In the genomic region with DNA sequence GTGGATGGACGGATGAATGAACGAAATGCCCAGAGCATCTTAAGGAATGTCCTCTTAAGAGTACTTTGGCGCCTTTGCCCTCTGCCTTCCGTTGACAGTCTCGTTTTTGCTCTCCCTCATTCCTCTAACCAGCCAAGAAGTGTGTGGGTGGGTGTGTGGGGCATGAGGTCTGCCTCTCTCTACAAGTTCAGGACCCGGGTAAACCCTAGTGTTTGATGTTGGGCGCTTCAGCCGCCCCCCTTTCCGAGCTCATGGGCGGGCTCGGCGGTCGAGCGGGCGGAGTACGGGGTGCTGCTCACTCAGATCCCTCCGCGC, we compare ENCODE assay signal across 8 mouse cellular contexts. TPM values are rescaled to one million over a fixed set of nuclear protein-coding genes. Genes with fewer than 3 reads are reported as not detected.
A peak's percentile ranks its signal among the peaks of the same experiment; 100 is the strongest.
DNase-seq lines count a peak whose midpoint lies in the region; ATAC-seq and TF ChIP-seq lines count a peak whose summit lies in the region.

No protein-coding gene starts in this region.

- H3K4me3 ChIP-seq in kidney, postnatal 0 days (replicated peaks; ENCODE audit: low read depth, low read length), result peak overlapping the region; percentile 69
- peak overlapping the region; percentile 92 for H3K4me3 ChIP-seq in embryonic facial prominence, embryonic 11.5 days (ENCODE audit: low read depth, low read length)
- peak overlapping the region; percentile 71 for H3K4me3 ChIP-seq in intestine, embryonic 14.5 days (ENCODE audit: low read depth, low read length)
- H3K4me3 ChIP-seq in midbrain, postnatal 0 days (ENCODE audit: low read depth, low read length), result peak overlapping the region; percentile 82

- peak overlapping the region; percentile 80 for H3K4me2 ChIP-seq in kidney, postnatal 0 days (ENCODE audit: low read length)
- H3K4me2 ChIP-seq in embryonic facial prominence, embryonic 11.5 days (ENCODE audit: low read depth, low read length), result peak overlapping the region; percentile 56
- H3K4me2 ChIP-seq in intestine, embryonic 14.5 days (ENCODE audit: low read length), result peak overlapping the region; percentile 69
- peak overlapping the region; percentile 98 for H3K4me2 ChIP-seq in midbrain, postnatal 0 days (ENCODE audit: low read depth, low read length, poor library complexity, severe bottlenecking)

- peaks cover 20% of the 10 kb centered on the region; the same call in 1 of the 2 replicates for H3K4me1 ChIP-seq in kidney, postnatal 0 days (replicated peaks; ENCODE audit: insufficient read depth, low read length)
- H3K4me1 ChIP-seq in embryonic facial prominence, embryonic 11.5 days (ENCODE audit: control insufficient read depth, insufficient read depth, low read length), result no peaks in the 10 kb centered on the region; the same call in none of the 2 replicates
- H3K4me1 ChIP-seq in intestine, embryonic 14.5 days (replicated peaks; ENCODE audit: control insufficient read depth, insufficient read depth, low read length), result peaks cover 29% of the 10 kb centered on the region
- 0 out of 2 replicates have a peak, but pooled peaks cover 2% of the 10 kb centered on the region for H3K4me1 ChIP-seq in midbrain, postnatal 0 days (ENCODE audit: insufficient read depth, low read length)

- no peak overlapping the region for H3K27ac ChIP-seq in kidney, postnatal 0 days
- H3K27ac ChIP-seq in embryonic facial prominence, embryonic 11.5 days (replicated peaks; ENCODE audit: low read depth, low read length), result peak overlapping the region; percentile 91; the same call in 1 of the 2 replicates
- H3K27ac ChIP-seq in intestine, embryonic 14.5 days (ENCODE audit: low read depth), result no peak overlapping the region
- no peak overlapping the region for H3K27ac ChIP-seq in midbrain, postnatal 0 days (ENCODE audit: low read depth, low read length)

- no peaks in the 10 kb centered on the region for H3K9me3 ChIP-seq in kidney, postnatal 0 days (replicated peaks; ENCODE audit: low read length)
- no peaks in the 10 kb centered on the region for H3K9me3 ChIP-seq in embryonic facial prominence, embryonic 11.5 days (replicated peaks; ENCODE audit: control insufficient read depth, low read length)
- no peaks in the 10 kb centered on the region for H3K9me3 ChIP-seq in intestine, embryonic 14.5 days (ENCODE audit: control insufficient read depth, low read length)
- no peaks in the 10 kb centered on the region for H3K9me3 ChIP-seq in midbrain, postnatal 0 days (ENCODE audit: low read length)

- H3K36me3 ChIP-seq in kidney, postnatal 0 days (ENCODE audit: insufficient read depth, low read length), result no peaks in the 10 kb centered on the region
- H3K36me3 ChIP-seq in embryonic facial prominence, embryonic 11.5 days (replicated peaks; ENCODE audit: control insufficient read depth, insufficient read depth, low read depth, low read length), result no peaks in the 10 kb centered on the region
- H3K36me3 ChIP-seq in intestine, embryonic 14.5 days (ENCODE audit: control insufficient read depth, insufficient read depth, low read length), result no peaks in the 10 kb centered on the region
- no peaks in the 10 kb centered on the region for H3K36me3 ChIP-seq in midbrain, postnatal 0 days (ENCODE audit: insufficient read depth, low read length)

- no peak for DNase-seq in kidney, postnatal 0 days (ENCODE audit: low spot score)
- DNase-seq in kidney, adult 11 months, result no peak
- no peak for DNase-seq in embryonic facial prominence, embryonic 11.5 days (ENCODE audit: low spot score)
- no peak for DNase-seq in intestine, embryonic 14.5 days (ENCODE audit: low spot score)
- no peak for DNase-seq in midbrain, postnatal 0 days (ENCODE audit: low spot score)
- DNase-seq in right cerebral cortex, postnatal 14 days, result no peak
- DNase-seq in T-cell, adult 2 months (ENCODE audit: low spot score), result no peak
- DNase-seq in gastrocnemius, postnatal 14 days, result no peak

- WGBS in kidney, postnatal 0 days, result 0% methylated on average over 18 of the region's 18 CpGs
- WGBS in embryonic facial prominence, embryonic 11.5 days, result under 1% methylated on average over 18 of the region's 18 CpGs
- under 1% methylated on average over 18 of the region's 18 CpGs for WGBS in intestine, embryonic 14.5 days
- WGBS in midbrain, postnatal 0 days, result under 1% methylated on average over 18 of the region's 18 CpGs

- H3K9ac ChIP-seq in kidney, postnatal 0 days (ENCODE audit: low read depth, low read length), result peak overlapping the region; percentile 55; the same call in 1 of the 2 replicates
- peak overlapping the region; percentile 52 for H3K9ac ChIP-seq in embryonic facial prominence, embryonic 11.5 days (replicated peaks; ENCODE audit: low read length)
- peak overlapping the region; percentile 41 for H3K9ac ChIP-seq in intestine, embryonic 14.5 days (ENCODE audit: low read length)
- no peak overlapping the region for H3K9ac ChIP-seq in midbrain, postnatal 0 days (replicated peaks; ENCODE audit: low read length, poor library complexity, severe bottlenecking)

- ATAC-seq in kidney, postnatal 0 days (replicated peaks; ENCODE audit: low FRiP score, low read depth), result no peak; the same call in 1 of the 2 replicates
- ATAC-seq in embryonic facial prominence, embryonic 11.5 days (replicated peaks; ENCODE audit: insufficient number of reproducible peaks, low FRiP score, low TSS enrichment, low read depth), result no peak
- ATAC-seq in intestine, embryonic 14.5 days (replicated peaks; ENCODE audit: low FRiP score, low TSS enrichment, low read depth), result peak; percentile 86; the same call in 1 of the 2 replicates
- no peak for ATAC-seq in midbrain, postnatal 0 days (ENCODE audit: low FRiP score)

- intact Hi-C loops in gastrocnemius, postnatal 14 days (cut with DNase I; ENCODE audit: low total_unique reads), result no loop called here

- no peak for TF ChIP-seq CTCF in kidney, postnatal 0 days (IDR thresholded peaks at IDR 0.05; ENCODE audit: low read depth)
- TF ChIP-seq CTCF in midbrain, postnatal 0 days (IDR thresholded peaks at IDR 0.05), result no peak

- no peaks in the 10 kb centered on the region for H3K27me3 ChIP-seq in kidney, postnatal 0 days (ENCODE audit: insufficient read depth, low read length)
- no peaks in the 10 kb centered on the region for H3K27me3 ChIP-seq in embryonic facial prominence, embryonic 11.5 days (ENCODE audit: control insufficient read depth, insufficient read depth, low read length)
- no peaks in the 10 kb centered on the region for H3K27me3 ChIP-seq in intestine, embryonic 14.5 days (replicated peaks; ENCODE audit: control insufficient read depth, insufficient read depth, low read length)
- no peaks in the 10 kb centered on the region; the same call in 1 of the 2 replicates for H3K27me3 ChIP-seq in midbrain, postnatal 0 days (ENCODE audit: insufficient read depth, low read length)

RNA-seq across cellular contexts. Expression of a gene that starts 0.3 kb away (rescaled TPM):
- 25.2 and 26.0 TPM in 2 replicates for polyA plus RNA-seq in kidney, postnatal 0 days (2015; fragmentation: Nextera tagmentation; extraction: Ambion mirVana)
- 27.8 and 28.8 TPM in 2 replicates for polyA plus RNA-seq in embryonic facial prominence, embryonic 11.5 days (2014; fragmentation: Nextera tagmentation; extraction: Ambion mirVana)
- polyA plus RNA-seq in intestine, embryonic 14.5 days (2014; fragmentation: Nextera tagmentation; extraction: Ambion mirVana), result 30.0 and 30.8 TPM in 2 replicates
- 22.8 and 33.5 TPM in 2 replicates for total RNA-seq in midbrain, postnatal 0 days (2014; rRNA removed)
- polyA plus RNA-seq in midbrain, postnatal 0 days (2015; fragmentation: Nextera tagmentation; extraction: Ambion mirVana), result 5.4 and 6.1 TPM in 2 replicates
- total RNA-seq in gastrocnemius, postnatal 14 days (2021), result 10 to 100 TPM; 19.0 to 21.1 TPM
